Mouse (Mus musculus) urinary bladder, postnatal 36 days (tissue): Measurements from ENCODE around the gene Mdm1.
"Not testable (repeated sequence)": the region's sequence is repeated elsewhere in the genome, so short reads cannot be mapped to it uniquely, and the experiment has no call there.

Experiments used
- DNase-seq, 2 experiments: peaks; one replicate each; pipeline ENCODE4 v3.0.0; 2022; ENCODE audit warnings: low spot score in 2 of 2, mixed read lengths in 1 of 2

Mdm1 gene

DNA sequence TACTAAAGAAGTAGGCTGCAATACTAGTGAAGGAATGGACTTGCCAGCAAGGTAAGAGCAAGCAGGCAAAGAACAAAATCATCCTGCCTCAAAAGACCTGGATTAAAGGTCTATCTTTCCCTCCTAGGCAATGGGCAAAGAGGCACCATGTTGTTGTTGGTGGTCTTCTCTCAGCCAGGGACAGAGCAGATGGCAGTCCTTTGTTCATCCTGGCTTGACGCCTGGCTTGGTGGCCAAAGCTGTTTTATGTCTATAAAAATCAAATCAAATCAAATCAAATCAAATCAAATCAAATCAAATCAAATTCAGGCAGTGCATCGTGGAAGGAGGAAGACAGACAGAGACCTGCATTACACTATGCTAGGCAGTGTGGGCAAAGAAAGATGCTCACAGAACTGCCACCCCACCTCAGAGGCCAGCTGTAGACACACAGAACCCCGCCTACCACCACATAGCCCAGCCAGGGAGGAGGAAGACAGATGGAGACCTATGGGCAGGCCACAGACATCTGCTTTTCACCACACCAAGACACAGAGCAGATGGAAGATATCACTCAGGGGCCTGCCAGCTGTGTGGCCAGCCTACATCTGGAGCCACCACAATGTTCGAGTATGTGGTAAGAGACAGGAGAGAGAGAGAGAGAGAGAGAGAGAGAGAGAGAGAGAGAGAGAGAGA lies 74.2 kb downstream of the Mdm1 start:
- DNase-seq = not testable (repeated sequence)
